Mouse (Mus musculus) layer of hippocampus, adult 8-10 months (tissue): ENCODE measurements at regions not wholly inside any gene's neighbourhood (a gene's known extent, or its start where the extent isn't known, plus 50 kb on each side); places are given as distances from the start of the nearest gene placed in this dataset.

ENCODE experiments used
- DNase-seq, 2 experiments: peaks; one replicate each; pipeline ENCODE4 v3.0.0; 2022; ENCODE audit warnings: low spot score in 2 of 2

DNA sequence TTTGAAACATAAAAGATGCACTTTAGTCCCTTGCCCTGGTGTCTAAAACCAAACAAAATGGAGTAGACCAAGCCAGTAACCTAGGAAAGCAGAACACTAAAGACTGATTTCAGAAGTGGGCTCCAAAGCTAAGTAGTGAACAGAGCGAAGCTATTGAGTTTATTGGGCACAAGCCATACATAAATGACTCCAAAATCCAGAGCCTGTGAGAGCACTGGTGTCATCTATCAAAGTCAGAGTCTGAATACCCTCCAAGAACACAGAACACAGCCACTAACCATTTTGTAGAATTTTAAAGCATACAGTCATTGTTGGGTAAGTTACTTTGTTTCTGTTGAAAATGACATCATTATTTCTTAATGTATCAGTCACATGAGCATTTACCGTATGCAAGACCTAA lies 175.0 kb upstream of the Lrig3 start:
- no peak for DNase-seq

DNA sequence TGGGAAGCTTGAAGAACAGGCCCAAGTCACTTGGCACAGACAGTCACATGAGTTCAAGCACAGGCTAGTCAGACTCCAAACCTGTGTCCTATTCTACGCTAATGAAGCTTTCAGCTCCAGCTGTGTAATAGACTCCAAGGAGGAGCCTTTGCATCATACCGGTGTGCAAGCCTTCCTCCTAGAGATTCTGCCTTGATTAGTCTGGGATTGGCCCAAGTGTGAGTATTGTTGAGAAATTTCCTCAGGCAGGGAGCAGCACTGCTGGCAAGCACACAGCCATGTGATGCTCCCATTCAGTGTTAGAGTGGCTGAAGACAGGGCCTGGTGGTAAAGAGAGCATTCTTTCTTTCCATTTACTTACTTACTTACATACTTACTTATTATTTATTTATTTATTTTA lies 171.5 kb upstream of the Lrig3 start:
- DNase-seq = no peak

DNA sequence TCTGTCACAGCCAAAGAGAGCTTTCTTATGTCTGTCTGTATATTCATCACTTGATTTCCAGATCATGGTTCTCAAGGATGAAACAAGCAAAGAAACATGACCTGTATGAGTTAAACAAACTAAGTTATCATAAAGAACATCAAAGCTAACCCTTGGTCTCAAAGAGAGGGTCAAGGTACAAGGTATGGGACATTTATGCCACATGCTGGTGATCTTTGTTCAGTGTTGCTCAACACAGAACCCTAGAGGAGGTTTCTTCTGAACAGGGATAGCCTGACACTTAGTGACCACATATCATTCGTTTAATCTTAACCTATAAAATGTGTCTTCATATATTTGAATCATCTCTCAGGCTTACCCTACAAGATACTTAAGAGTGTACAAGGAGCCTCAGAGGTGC lies 170.6 kb upstream of the Lrig3 start:
- DNase-seq = no peak

DNA sequence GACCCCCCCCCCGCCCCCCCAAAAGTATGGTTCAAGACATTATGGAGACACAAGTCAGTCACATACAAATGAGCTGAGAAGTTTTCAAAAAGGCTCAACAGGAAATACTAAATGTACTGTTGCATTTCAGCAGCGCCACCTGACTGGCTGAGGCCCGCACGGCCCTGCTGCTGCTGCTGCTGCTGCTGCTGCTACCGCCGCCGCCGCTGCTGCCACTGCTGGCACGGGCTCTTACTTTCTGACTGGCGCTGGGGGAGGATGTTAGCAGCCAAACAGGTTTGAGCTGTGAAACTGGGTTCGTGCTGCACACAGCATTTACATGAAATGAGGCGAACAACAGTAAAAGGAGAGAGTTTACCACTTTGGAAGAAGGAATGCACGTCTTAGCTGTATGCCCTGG lies 167.3 kb upstream of the Lrig3 start:
- no peak for DNase-seq

DNA sequence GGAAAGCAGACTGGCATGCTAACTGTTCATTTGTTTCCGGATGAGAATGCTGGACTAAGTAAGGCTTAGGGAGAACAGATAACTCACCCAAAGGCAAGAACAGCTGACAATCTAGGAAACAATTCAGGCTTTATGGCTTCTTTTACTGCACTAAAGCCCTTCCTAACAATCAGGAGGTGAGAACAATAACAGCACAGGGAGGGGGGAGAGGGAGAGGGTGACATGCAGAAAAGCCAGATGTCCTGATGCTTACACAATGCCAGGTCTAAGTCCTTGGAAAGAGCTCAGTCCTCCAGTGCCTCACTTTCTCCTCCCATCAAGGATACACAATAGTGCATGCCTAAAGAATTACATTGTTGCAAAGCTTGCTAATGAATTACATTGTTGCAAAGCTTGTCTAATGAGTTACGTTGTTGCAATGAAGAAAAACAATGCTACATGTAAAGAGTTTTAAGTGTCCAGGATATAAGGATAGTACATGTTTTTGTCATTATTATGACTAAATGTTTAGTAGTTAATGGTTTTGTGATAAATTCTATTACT lies 165.3 kb upstream of the Lrig3 start:
- no peak for DNase-seq

DNA sequence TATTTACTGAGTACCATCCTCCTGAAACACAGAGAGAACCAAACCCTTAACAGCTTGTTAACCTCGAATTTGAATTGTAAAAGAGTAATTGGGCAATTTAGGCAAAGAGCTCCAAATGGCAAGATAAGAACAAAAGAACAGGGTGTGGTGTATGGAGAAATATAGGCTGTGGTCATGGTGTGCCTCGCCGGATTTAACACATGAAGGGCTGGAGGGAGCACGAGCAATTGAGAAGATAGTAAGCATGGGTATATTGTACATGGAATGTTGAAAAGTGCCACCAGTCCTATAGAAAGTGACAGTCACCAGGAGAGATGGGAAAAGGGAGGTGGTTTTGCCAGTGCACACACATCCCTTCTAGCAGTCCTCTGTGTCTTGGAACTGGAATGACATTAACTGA lies 164.5 kb upstream of the Lrig3 start:
- no peak for DNase-seq

DNA sequence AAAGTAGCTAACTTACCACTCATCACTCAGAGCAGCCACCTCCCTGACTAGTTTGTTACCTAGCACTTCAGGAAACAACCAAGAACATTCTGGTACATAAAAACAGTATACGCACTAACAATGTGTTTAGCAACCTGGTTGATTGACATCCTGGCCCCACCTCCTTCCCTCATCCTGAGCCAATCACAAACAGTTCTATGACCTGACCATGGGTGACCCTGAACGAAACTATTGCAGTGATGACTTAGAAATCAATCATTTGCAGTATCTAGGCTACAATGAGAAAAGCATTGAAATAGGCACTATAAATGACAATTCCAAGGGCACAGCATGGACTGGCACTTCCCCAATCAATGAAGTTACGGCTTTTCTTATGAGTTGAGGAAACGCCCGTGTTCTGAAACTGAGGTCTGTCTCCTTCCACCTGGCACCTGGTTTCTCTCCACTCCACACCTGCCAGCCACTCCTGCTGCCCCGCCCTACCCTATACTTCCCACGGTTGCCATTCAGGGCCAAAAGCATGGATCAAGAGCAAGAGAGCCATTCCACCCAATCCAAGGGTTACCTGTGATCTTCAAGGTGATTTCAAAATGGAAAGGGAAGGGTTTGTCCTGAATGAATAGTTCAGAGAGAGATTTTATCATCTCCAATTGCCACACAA lies 162.9 kb upstream of the Lrig3 start:
- no peak for DNase-seq

DNA sequence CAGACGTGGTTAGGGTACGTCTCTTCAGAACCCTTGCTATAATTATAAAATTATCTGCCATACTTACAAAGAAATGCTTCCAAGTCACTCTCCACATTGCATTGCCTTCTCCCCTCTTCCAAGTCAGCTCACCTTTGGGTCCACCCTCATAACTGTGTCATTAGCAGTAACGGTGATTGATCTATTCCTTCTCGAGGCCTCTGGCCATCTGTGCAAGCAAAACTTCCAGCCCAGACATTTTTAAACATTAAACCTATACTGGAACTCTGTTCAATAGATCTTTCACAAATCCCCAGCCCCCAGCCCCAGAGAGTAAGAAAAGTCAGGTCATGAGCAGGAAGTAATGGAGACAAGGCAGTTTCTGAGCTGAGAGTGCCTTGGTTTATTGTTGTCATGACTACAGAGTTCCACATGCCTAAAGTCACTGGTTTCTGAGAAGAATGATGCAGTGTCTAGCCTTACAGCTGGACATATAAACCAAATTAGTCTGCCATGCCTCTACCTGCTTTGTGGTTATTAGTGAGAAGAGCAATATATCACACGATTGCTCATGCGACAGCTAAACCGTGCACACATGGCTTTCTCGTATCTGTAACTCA lies 156.1 kb upstream of the Lrig3 start:
- no peak for DNase-seq

DNA sequence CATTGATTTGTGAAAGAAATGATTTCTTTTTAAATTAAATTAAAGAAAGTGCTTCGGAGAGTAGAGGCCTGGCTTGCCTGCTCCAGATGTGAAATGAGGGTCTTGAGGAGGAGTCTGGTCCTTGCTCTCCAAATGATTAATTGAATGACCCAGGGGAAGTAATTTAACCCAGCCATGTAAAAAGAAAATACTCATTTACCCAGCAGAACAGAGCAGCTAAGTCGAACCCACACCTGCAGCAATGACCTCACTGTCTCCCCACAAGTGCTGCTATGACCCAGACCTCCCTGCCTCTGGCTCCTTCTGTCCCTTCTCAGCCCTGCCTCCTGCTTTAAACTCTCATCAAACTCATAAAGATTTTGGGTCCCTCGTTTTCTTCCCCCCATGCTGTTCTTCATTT lies 155.4 kb upstream of the Lrig3 start:
- DNase-seq = no peak

DNA sequence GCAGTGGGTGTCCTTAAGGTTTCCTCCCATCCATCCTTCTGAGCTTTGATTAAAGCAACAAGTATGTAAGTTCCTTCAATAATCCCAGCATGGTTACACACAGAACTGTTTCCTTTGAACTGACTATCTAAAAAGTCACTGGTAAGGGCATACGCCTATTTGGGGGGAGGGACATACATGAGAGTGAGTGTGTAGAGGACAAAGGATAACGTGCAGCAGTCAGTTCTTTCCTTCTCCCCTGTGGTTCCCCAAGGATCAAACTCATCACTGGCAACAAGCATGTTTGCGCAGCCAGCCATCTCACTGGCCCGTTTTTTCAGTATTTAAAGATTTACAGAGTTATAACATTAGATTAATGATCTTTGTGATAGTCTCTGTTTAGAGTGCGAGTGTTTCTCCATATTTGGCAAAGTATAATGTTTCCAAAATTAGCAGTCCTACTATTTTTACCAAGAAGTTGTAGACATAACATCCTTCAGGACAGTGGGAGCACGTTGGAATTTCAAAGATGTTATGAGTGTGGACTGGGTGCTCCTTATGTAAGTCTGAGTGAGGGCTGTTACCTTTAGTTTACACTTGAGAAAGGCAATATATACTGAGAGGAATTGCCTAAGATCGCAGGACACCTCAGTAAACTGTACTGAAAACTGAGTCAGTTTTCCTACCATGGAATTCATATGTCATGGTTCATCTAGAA lies 151.6 kb upstream of the Lrig3 start:
- no peak for DNase-seq

DNA sequence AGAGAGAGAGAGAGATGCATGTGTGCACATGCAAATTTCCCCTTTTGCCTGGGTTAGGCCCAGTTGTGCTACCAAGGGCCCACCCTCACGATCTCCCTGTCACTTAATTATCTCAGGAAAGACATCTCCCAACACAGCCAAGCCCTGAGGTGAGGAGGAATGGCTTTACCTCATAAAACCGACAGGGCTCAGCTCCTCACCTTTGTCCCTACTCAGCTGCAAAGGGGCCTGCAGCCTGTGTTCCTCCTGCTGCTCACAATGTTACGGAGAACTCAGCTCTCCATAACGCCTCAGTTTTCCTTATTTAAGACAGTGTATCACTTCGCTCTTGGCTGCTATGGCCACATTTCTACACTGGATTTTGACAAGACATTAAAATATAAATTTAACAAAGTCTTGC lies 133.8 kb upstream of the Lrig3 start:
- no peak for DNase-seq

DNA sequence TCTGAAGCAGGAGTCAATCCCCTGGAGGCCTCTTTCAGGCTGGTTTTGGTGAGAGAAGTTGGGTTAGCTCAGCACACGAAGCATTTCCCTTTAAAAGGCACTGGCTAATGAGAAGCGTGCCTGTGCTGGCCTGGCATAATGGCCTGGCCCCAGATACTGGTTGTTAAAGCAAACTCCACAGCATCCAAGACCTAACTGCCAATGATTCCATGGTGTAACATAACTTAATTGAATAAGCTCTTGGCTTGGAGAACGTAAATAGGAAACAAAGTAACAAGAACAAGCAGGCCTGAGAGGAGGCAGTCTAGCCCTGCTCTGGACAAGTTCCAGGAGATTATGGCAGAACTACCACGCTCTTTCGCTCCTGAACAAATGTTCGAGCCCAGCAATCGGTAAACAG lies 133.2 kb upstream of the Lrig3 start:
- DNase-seq = no peak

DNA sequence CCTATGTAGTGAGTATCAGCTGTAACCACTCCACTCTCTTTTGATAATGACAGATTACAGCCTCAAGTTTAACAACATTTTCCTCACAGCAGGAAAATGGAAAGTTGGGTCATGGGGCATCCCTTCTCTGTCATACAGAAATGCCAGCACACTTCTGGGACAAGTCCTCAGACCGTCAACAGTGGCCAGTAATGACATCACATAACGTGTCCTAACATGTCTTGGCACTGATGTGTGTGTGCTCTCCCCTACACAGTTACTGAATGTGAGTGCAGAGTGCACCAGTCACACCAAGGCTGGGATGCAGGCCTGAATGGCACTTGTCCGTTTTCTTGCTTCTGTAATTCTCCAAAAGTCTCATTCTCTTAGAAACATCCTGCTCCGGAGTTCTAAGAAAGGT lies 132.0 kb upstream of the Lrig3 start:
- DNase-seq = no peak

DNA sequence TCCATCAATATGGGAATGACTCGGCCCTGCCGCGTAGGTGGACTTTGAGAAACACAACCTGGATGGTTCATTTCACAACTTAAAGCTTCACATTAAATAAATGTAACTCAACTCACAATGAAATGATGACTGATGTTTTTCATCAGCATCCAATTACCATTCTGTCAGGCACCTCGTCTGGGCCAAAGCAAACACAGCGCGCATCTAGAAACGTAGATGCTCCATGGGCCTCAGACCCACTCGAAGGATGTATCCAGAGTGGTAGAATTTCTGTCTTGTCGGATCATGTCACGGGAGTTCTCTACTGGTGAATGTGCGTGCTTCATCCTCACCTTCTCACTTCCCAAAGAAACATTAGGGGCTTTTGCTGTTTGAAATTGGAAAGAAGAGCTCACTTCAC lies 127.0 kb upstream of the Lrig3 start:
- DNase-seq = no peak

DNA sequence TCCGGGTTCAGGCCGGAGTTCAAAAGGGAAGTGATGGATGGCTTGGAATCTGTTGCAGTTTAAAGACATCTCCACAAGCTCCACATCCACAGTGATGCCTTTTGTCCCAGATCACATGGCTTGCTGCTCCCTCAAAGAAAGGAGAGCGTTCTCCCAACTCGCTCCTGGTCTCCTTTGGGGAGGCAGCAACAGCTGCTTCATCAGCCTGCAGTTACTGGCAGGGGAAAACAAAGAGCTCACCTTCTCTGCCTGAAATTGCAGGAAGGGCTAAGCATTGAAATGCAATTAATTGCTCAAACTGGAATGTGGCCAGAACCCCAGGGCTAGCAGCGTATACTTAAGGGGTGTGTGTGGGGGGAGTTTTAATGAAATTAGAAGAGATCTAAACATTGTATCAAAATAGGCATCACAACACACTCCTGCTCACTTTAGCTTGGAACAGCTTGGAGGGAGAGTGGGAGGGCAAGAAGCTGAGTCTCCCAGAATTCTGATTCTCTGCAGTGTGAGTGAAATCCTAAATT lies 126.3 kb upstream of the Lrig3 start:
- DNase-seq = peak in 1 of 2 experiments; percentile 12

DNA sequence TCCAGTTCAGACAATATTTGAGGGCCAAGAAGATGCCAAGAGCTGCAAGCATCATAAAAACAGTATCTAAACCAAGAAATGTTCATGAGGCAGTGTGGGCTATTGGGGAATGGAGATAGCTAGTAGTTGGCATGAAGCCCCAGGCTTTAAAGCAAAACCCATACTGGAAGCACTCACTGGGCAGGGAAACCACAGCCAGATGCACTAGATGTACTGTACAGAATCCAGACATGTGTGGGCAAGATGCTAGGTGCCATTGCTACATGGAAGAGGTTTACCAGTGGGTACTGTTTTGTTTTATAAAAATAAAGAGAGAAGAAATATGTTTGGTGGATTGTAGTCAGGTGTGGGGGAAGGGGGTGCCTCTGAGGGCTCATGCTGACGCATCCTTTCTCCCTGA lies 125.6 kb upstream of the Lrig3 start:
- no peak for DNase-seq

DNA sequence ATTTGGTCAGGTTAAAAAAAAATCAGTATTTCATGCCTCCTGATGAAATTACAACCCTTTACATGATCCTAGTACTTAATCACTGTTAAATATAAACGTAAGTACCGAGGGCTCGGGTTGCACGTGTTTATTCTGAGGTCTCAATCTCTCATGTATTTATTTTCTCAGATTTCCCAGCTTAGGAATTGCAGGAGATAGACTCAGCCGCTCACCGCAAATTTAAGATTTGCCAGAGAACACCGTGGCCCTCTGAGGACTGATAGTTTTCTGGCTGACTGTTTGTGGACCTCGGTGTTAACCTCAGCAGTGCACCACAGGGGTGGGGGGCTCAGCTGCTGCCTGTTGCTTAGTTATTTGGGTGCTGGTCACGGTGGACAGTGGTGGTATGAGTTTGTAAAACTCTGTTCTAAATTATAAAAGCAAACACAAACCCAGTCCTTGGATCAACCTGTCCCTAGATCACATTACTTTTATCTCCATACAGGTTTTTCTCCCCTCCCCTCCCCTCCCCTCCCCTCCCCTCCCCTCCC lies 121.6 kb upstream of the Lrig3 start:
- DNase-seq = no peak

DNA sequence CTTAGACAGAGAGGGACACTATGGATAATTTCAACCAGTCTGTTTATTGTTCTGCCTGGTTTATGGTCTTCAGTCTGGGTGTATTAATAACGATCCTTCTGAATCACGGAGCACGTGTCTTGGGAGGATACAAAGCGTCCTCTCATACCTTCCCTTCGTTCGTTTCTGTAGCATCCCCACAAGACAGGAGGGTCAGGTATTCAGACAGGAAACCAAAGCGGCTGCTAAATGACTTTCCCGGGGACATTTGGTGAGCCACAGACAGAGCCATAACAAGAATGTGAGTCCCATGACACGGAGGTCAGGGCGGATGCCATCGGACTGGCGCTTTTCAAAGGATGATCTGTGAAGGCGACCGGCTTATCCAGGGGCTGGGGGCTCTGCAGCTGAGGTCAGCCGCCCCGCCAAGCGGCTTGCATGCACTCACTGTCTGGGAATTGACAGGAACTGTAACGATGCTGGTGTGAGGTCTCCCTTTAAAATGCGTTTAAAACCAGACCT lies 120.9 kb upstream of the Lrig3 start:
- DNase-seq = no peak

DNA sequence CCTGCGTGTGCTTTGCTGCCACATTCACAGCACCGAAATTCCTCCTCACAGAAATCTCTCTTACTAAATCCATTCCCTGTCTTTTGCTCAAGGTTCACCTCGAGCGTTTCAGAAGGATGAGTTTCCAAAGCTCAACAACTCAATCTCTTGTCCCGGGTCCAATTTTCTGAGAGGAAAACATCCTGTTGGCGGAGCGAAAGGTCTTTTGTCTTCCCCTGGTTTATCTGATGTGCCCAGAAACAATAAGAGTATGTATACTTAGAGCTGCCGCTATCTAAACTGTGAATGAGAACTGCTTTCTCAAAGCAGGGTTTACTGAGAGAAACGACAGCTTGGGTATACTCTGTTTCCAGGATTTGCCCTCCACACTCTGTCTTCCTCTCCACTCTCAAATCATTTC lies 115.6 kb upstream of the Lrig3 start:
- DNase-seq = no peak

DNA sequence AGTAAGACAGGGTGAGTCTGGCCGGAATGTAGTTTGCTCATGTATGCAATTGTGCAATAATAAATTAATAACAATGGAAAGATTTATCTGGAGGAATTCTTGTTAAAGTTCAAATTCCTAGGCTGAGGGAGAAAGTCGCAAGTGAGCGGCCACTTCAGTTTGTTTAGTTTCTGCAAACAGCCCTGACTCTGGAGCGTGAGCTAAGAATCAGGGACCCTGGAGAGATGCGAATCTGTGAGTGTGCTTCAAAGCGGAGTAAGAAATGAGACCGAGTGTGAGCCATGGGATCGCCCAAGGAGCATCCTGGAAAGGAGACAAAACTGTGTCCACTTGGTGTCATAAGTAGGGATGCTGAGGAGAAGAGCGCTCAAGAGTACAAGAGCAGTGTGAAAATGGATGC lies 104.2 kb upstream of the Lrig3 start:
- DNase-seq = no peak

DNA sequence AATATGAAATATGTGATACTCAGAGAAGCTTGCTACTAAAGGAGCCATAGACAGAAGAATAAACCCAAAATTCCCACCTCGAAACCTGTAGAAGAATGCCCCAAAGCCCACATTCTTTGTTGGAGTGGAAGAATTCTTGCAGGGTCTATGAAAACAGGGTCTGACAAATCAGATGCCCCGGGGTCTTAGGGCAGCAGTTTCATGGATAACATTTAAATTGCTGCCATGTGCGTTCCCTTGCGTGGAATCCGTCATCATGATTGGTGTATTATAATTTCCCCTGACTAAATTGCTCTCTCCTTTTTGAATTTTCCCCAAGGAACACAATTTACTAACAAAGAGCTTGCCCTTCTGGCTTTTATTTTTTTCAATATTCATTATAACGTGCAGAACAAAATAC lies 99.6 kb upstream of the Lrig3 start:
- DNase-seq = no peak

DNA sequence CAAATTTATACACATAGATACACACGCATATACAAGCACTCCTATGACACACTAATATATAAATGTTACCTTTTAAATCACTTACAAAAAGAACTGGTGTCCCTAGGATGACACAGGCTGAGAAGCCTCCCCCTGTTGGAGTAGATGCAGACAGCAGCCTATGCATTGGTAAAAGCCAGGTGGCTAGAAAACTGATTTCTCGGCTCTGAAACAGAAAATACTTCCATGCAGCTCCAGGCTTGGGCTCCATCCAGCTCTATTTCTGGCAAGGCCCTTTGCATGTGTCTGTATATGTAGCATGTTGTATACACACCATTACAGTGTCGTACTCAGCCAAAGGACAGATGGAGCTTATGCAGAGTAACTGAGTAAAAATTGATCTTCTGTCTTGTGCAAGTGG lies 81.4 kb upstream of the Lrig3 start:
- peak in 1 of 2 experiments; percentile 5 for DNase-seq
